Mouse (Mus musculus) mouse trophoblast stem cell (cell line): Measurements from ENCODE around the gene Htr2b.

ENCODE experiments used
- in situ Hi-C, 2 experiments: fragments of 300-500 bp; cut with MseI, MboI; formaldehyde crosslinking; loops; 2 replicates in 1 of 2; 3 replicates in 1 of 2; pipeline ENCODE4 v1.15.1; 2025

Gene Htr2b

GRCm38 (mm10) chr1:86094413-86094812 is 17.4 kb downstream of the Htr2b start:
- in situ Hi-C loops: no loop called here

DNA sequence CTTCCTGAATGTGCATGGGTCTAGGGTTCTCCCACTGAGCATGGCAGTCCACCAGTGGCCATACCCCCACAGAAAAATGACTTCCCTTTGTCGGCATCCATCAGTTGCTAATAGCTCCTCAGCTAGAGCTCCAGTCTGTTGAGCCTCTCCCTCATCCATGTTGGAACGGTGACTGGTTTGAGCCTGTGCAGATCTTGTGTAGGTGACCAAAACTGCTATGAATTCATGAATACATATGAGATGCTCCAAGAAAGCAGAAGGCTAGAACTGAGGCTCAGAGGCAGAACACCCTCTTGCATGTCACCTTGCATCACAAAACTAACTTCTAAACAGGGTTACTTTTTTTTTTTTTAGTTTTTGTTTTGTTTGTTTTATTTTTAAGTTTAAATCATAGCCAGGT is 35.2 kb downstream of the Htr2b start:
- in situ Hi-C loops: no loop called here

GRCm38 (mm10) chr1:86064271-86064991 is 47.3 kb downstream of the Htr2b start, which contains the start of gene Psmd1:
Psmd1 (plus strand) TSS chr1:86064387.
- in situ Hi-C loops: no loop called here

DNA sequence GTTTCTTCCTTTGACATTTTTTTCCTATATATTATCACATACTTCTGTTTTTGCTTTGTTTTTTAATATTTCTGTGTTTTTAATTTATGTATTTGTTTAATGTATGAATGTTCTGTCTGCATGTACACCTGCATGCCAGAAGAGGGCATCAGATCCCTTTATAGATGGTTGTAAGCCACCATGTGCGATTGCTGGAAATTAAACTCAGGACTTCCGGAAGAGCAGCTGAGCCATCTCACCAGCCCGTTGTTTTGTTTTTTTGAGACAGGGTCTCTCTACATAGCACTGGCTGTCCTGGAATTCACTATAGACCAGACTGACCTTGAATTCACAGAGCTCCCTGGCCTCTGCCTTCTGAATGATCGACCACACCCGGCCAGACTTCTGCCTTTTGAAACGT is 49.2 kb downstream of the Htr2b start:
- in situ Hi-C loops: no loop called here

- in situ Hi-C loops: no loop called here
These were observed 52.7 kb downstream of the Htr2b start for GRCm38 (mm10) chr1:86058856-86059769.

- in situ Hi-C loops: no loop called here
These were observed 55.5 kb downstream of the Htr2b start for GRCm38 (mm10) chr1:86056284-86056683.

DNA sequence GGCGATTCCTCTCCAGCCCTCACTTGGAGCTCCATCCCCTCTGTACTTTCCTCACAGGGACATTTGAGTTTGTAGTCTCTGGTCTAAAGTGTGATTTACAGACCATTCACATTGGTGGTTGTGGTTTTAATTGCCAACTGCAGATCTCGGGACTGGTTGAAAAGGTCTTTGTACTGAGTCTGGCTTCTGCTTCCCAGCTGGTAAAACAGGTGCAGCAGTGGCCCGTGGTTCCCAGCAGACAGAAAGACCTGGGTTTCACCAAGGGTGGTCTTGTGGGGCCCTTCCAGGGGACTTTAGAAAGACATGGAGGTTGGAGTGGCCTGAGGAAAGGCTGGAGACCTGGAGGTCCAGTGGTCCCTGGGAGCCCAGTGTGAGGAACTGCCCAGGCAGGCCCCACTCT is 56.8 kb downstream of the Htr2b start:
- in situ Hi-C loops: no loop called here

DNA sequence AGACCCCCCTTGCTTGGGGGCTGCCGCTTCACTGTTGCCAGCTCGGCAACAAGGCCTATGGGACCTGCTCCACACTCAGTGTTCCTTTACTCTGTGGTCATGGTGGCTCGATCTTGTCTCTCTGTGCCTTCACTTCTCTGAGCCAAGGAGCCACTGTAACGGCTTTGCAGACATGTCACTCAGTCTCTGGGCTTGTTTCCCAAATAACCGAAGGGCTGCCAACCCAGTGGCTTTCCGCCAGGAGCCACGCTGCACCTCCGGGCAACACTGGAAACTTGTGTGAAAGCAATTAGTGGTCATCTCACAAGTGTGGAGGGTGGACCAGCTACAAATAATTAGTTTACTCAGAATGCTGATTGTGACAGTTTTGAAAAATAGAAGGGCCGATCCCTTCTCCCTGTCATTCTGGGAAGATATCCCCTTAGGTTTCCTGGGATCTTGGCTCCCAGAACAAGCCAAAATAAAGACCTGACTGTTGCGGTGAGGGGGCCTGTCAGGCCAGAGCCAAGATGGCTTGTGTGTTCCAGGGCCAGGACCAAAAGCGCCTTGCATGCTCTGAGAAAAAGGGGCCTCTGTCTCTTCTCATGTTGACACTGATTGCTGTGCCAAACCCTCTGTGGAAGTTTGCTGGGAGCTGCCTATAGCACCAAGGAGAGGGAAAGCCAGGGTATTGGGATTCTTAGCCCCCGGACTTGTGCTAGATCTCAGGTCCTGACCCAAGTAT is 58.4 kb downstream of the Htr2b start:
- in situ Hi-C loops: no loop called here
